Mouse (Mus musculus): ENCODE results near the gene Thbs3. TPM values are rescaled to one million over a fixed set of nuclear protein-coding genes. Genes with fewer than 3 reads are reported as not detected.

Thbs3 gene
- total and polyA plus RNA-seq, 2 experiments from 2014 or later = 17.4 to 26.4 TPM

GRCm38 (mm10) chr3:89188478-89188875, 26.5 kb upstream of the Thbs3 start:
- Histone ChIP-seq H3K4me1 (ENCODE audit: control insufficient read depth, insufficient read depth) (peaks cover 5% of the 10 kb centered on the region; the same call in 1 of the 2 replicates), H3K4me3 (ENCODE audit: low read depth, low read length) (no peak overlapping the region; the same call in 1 of the 2 replicates), H3K9ac (replicated peaks; ENCODE audit: low read depth, low read length) (no peak overlapping the region; the same call in 1 of the 2 replicates), H3K27me3 (ENCODE audit: control insufficient read depth, insufficient read depth, low read length) (no peaks in the 10 kb centered on the region), H3K27ac (ENCODE audit: low read depth) (no peak overlapping the region), H3K4me2 (ENCODE audit: low read depth, low read length) (peak overlapping the region; percentile 17; the same call in 1 of the 2 replicates), H3K36me3 (replicated peaks; ENCODE audit: control insufficient read depth, insufficient read depth, low read length) (no peaks in the 10 kb centered on the region), H3K9me3 (replicated peaks; ENCODE audit: control insufficient read depth, low read length) (no peaks in the 10 kb centered on the region)
- TF ChIP-seq CTCF (IDR thresholded peaks at IDR 0.05; ENCODE audit: low read depth) (no peak), EP300 (IDR thresholded peaks at IDR 0.05; ENCODE audit: low read depth) (no peak)
- ATAC-seq (ENCODE audit: insufficient read depth, low read depth) (no peak), DNase-seq (ENCODE audit: low spot score) (no peak)
- WGBS = 71% methylated on average over 12 of the region's 12 CpGs

- WGBS = 66% methylated on average over 8 of the region's 8 CpGs
- Histone ChIP-seq H3K4me1 (ENCODE audit: control insufficient read depth, insufficient read depth) (0 out of 2 replicates have a peak, but pooled peaks cover under 1% of the 10 kb centered on the region), H3K4me2 (ENCODE audit: low read depth, low read length) (no peak overlapping the region), H3K9ac (replicated peaks; ENCODE audit: low read depth, low read length) (no peak overlapping the region), H3K4me3 (ENCODE audit: low read depth, low read length) (no peak overlapping the region), H3K27ac (ENCODE audit: low read depth) (peak overlapping the region; percentile 23; the same call in 1 of the 2 replicates), H3K27me3 (ENCODE audit: control insufficient read depth, insufficient read depth, low read length) (no peaks in the 10 kb centered on the region), H3K36me3 (replicated peaks; ENCODE audit: control insufficient read depth, insufficient read depth, low read length) (no peaks in the 10 kb centered on the region), H3K9me3 (replicated peaks; ENCODE audit: control insufficient read depth, low read length) (no peaks in the 10 kb centered on the region)
- no peak for DNase-seq (ENCODE audit: low spot score)
- TF ChIP-seq EP300 (IDR thresholded peaks at IDR 0.05; ENCODE audit: low read depth) (no peak), CTCF (IDR thresholded peaks at IDR 0.05; ENCODE audit: low read depth) (no peak)
- ATAC-seq (ENCODE audit: insufficient read depth, low read depth) = no peak
Measured at GRCm38 (mm10) chr3:89190436-89190835, 24.5 kb upstream of the Thbs3 start.

GRCm38 (mm10) chr3:89193351-89193750, 21.6 kb upstream of the Thbs3 start:
- WGBS = 78% methylated on average over 1 of the region's 1 CpGs
- no peak overlapping the region for H3K4me2 ChIP-seq (ENCODE audit: low read depth, low read length)

GRCm38 (mm10) chr3:89193853-89194252, 21.1 kb upstream of the Thbs3 start:
- Histone ChIP-seq H3K36me3 (replicated peaks; ENCODE audit: control insufficient read depth, insufficient read depth, low read length) (no peaks in the 10 kb centered on the region), H3K4me1 (ENCODE audit: control insufficient read depth, insufficient read depth) (peaks cover 6% of the 10 kb centered on the region; the same call in 1 of the 2 replicates), H3K4me3 (ENCODE audit: low read depth, low read length) (no peak overlapping the region), H3K4me2 (ENCODE audit: low read depth, low read length) (no peak overlapping the region), H3K9me3 (replicated peaks; ENCODE audit: control insufficient read depth, low read length) (no peaks in the 10 kb centered on the region), H3K27ac (ENCODE audit: low read depth) (no peak overlapping the region), H3K27me3 (ENCODE audit: control insufficient read depth, insufficient read depth, low read length) (no peaks in the 10 kb centered on the region), H3K9ac (replicated peaks; ENCODE audit: low read depth, low read length) (no peak overlapping the region)
- ATAC-seq (ENCODE audit: insufficient read depth, low read depth) = no peak
- DNase-seq (ENCODE audit: low spot score) = no peak
- 83% methylated on average over 2 of the region's 2 CpGs for WGBS
- TF ChIP-seq CTCF (IDR thresholded peaks at IDR 0.05; ENCODE audit: low read depth) = peak; percentile 40
- no peak for TF ChIP-seq EP300 (IDR thresholded peaks at IDR 0.05; ENCODE audit: low read depth)

More at GRCm38 (mm10) chr3:89193351-89193750, 21.6 kb upstream of the Thbs3 start:
- DNase-seq (ENCODE audit: low spot score) = no peak
- H3K36me3 ChIP-seq (replicated peaks; ENCODE audit: control insufficient read depth, insufficient read depth, low read length) = no peaks in the 10 kb centered on the region
- no peak overlapping the region for H3K27ac ChIP-seq (ENCODE audit: low read depth)
- no peaks in the 10 kb centered on the region for H3K27me3 ChIP-seq (ENCODE audit: control insufficient read depth, insufficient read depth, low read length)
- H3K9me3 ChIP-seq (replicated peaks; ENCODE audit: control insufficient read depth, low read length) = no peaks in the 10 kb centered on the region
- TF ChIP-seq CTCF (IDR thresholded peaks at IDR 0.05; ENCODE audit: low read depth) = no peak
- TF ChIP-seq EP300 (IDR thresholded peaks at IDR 0.05; ENCODE audit: low read depth) = no peak
- no peak overlapping the region for H3K9ac ChIP-seq (replicated peaks; ENCODE audit: low read depth, low read length)
- no peak overlapping the region for H3K4me3 ChIP-seq (ENCODE audit: low read depth, low read length)
- ATAC-seq (ENCODE audit: insufficient read depth, low read depth) = no peak
- peaks cover 6% of the 10 kb centered on the region; the same call in 1 of the 2 replicates for H3K4me1 ChIP-seq (ENCODE audit: control insufficient read depth, insufficient read depth)

GRCm38 (mm10) chr3:89195979-89196877, 18.8 kb upstream of the Thbs3 start:
- Histone ChIP-seq H3K27me3 (ENCODE audit: control insufficient read depth, insufficient read depth, low read length) (no peaks in the 10 kb centered on the region), H3K27ac (ENCODE audit: low read depth) (peak overlapping the region; percentile 78), H3K36me3 (replicated peaks; ENCODE audit: control insufficient read depth, insufficient read depth, low read length) (no peaks in the 10 kb centered on the region), H3K9ac (replicated peaks; ENCODE audit: low read depth, low read length) (peak overlapping the region; percentile 65), H3K4me3 (ENCODE audit: low read depth, low read length) (peak overlapping the region; percentile 57), H3K9me3 (replicated peaks; ENCODE audit: control insufficient read depth, low read length) (no peaks in the 10 kb centered on the region), H3K4me2 (ENCODE audit: low read depth, low read length) (peak overlapping the region; percentile 71), H3K4me1 (ENCODE audit: control insufficient read depth, insufficient read depth) (peaks cover 6% of the 10 kb centered on the region; the same call in 1 of the 2 replicates)
- DNase-seq (ENCODE audit: low spot score) (peak; percentile 94), ATAC-seq (ENCODE audit: insufficient read depth, low read depth) (peak; percentile 96)
- WGBS = 6% methylated on average over 33 of the region's 33 CpGs
- TF ChIP-seq CTCF (IDR thresholded peaks at IDR 0.05; ENCODE audit: low read depth) = peak; percentile 51
- no peak for TF ChIP-seq EP300 (IDR thresholded peaks at IDR 0.05; ENCODE audit: low read depth)
